Mouse (Mus musculus): ENCODE results near the gene Atp1a1. TPM values are rescaled to one million over a fixed set of nuclear protein-coding genes. Genes with fewer than 3 reads are reported as not detected.

The Atp1a1 gene
- total RNA-seq, 1 experiment from 2014 or later = 554 TPM

DNA sequence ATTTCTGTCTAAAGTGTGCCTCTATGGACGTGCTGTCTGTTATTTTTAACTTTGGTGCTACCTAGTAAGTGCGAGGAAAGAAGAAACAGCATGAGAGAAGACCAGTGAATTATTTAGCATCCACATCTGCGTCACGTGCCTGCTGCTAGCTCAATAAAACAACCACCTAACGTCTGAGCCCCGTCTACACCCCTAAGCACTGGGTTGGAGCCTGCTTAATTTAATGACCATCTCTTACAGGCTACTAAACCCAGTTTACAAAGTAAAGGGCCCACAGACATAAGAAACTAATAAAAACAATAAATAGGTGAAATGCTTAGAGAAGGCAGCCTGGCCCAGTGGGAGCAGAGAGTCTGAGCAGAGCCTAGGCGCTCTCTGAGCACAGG is 11.2 kb downstream of the Atp1a1 start:
- no peak for DNase-seq

DNA sequence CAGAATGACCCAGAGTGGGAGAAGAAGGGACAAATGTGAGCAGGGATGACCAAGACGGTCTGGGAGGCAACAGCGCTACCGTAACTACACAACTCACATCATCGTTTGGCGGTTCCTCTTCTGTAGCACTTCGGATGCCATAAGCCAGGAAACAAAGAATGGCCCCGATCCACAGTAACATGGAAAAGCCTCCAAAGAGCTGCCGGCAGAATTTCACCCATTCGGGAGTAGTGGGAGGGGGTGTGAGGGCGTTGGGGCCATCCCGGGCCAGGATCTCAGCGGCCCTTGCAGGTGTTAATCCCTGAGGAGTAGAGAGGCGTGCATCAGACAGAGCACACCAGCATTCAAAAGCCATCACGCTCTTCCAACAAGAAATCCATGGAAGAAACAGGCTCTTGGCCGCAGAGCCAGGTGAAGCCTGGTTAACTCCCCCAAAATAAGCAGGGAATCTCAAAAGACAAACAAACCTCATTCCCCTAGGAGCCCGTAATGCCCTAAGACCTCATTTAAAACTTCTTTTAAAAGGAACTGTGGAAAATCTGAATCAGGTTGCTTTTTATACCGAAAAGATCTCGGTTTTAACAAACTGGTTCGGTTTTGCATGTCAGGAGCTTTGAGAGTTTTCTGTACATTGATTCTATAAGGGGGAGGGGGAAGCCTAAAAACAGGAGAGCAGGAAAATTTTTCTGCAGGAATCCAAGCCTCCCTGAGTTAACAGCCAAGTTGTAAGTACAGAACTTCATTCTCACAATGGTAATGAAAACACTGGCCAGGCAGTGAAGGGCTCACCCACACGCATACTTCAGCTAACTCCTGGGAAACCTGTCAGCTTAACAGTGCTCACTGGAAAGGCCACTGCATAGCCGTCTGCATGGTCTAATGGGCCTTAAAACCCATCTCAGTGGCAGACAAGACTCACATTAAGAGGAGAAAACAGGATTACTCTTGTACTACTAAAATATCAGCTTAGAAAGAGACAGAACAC is 11.9 kb downstream of the Atp1a1 start:
- no peak for DNase-seq

DNA sequence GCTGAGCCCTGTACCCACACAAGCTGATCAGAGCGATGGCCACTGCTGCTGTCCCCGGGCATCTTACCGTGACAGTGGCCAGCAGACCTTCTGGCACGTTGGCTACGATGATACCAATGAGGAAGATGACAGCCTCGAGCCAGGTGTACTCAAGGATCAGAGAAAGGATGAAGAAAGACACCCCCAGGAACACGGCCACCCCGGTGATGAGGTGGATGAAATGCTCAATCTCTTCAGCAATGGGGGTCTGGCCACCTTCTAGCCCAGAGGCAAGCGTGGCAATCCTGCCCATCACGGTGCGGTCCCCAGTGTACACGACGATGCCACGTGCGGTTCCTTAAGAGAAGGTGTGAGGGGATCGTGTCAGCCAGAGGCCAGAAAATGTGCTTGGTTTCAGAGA is 14.1 kb downstream of the Atp1a1 start:
- no peak for DNase-seq

DNA sequence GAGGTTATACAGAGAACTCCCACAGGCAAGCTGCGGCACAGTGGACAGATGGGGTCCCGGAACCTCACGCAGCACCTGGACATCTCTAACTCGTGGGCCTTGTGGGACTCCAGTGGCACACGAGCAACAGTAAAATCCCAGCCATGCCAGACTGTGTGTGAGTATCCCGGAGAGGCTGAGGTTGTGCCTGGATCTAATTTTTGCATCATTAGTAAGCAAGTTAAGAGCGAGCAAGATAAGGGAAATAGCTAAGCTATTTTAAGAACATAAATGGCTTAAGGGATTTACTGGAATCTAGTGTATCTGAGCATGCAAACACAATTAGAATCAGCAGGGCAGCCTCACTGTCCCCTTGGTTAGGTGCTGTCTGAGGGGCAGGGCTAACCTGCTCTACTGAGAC is 16.2 kb downstream of the Atp1a1 start:
- DNase-seq = no peak

DNA sequence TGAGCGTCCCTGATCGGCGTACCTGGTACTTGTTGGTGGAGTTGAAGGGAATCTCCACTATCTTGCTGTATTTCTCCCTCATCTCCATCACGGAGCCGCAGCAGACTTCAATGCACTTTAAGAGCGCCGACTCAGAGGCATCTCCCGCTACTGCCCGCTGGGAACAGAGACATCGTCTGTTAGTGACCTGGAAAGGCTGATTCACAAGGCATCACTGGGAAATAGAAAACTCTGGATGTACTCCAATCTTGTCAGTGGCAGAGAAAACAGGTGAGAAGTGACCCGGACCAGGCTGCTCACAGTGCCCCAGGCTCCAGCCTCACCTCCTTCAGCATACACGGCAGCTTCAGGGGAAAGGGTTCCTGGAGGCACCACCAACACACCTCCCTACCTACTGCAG is 17.7 kb downstream of the Atp1a1 start:
- DNase-seq = no peak

DNA sequence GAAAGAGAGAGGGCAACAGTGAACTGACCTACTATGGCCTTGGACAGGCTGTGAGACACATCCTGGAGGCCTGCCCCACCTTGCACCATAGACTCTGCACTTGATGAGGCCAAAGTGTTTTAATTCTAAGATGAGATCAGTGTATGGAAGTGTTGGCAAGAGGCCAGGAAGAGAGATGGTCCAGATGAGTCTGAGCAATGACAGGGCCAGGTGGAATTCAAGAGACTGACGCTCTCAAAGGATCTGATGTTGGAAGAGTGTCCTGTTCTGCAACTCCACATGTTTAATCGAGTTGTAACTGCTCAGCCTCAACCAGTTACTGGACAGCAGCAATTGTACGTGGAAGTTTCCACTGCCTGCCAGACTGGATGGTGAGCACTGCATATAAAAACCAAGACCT is 26.4 kb downstream of the Atp1a1 start:
- DNase-seq = no peak

DNA sequence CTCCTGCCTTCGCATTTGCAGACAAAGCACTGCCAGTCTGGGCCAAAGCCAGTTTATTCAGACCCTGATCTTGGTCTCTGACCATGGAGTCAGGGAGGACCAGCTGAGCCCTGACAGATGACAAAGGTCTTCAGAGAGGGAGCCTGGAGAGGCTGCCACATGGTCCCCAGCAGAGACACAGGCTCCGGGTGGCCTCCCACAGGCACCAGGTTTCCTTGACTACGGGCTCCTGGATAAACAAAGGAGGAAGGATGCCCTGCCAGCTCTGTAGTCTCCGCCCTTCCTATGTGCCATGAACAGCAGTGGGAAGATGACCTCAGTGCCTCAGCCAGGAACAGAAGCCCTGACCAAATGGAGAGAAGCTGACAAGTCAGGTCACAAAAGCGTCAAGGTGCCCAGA is 27.1 kb downstream of the Atp1a1 start:
- peak; percentile 63 for DNase-seq

DNA sequence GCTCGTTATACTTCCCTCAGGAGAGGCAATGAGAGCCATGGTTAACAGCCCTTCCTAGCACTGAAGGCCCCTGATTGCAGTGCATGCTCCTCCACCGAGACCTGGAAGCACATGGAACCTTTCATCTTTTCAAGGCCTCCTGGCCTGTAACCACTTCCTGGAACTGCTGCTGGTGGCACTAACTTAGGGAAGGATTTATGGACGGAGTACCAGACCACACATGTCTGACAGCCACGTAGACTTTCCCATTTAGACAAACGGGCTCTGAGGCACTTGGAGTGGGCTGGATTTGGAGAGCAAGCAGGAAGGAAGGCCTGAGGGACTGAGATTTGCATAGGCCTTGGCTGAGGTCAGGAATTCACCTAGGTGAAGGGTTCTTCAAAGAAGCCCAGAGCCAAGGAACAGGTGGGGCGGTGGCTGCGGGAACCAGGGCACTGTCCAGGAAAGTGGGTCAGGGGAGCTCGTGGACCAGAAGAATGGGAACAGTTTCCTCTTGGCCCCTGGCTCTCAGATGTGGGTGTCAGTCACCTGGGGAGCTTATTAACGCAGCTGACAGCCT is 28.9 kb downstream of the Atp1a1 start:
- DNase-seq = peak; percentile 51

DNA sequence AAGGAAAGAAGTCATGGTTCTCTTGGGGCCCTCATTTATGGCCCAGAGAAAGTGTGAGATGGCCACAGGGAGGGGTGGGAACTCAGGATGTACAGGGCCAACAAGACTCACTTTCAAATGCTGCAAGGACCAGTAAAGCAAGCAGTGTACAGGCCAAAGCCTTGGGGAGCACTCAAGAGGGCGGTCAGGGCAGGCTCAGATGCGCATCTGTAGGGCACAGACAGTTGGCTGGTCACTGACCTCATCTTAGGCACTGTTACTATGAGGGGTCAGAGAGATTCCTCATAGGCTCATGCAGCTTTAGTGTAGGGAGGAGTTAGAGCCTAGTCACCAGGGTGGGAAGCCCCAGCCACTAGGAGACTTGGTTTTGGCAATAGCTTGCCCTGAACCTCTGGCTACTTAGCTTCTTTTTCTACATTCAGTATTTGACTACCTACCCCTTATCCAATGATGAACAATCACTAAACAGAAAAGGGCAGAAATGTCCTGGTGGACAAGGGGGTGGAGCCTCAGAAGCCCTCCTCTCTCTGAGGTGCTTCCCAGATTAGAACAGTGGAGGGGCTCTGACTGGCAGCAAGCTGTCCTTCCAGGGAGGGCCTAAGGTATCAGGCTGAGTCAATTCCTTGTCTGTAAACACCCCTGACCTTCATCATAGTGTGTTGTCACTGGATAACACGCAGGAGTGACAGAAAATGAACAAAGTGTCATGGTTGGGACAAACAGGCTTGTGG is 29.9 kb downstream of the Atp1a1 start:
- DNase-seq = peak; percentile 61

DNA sequence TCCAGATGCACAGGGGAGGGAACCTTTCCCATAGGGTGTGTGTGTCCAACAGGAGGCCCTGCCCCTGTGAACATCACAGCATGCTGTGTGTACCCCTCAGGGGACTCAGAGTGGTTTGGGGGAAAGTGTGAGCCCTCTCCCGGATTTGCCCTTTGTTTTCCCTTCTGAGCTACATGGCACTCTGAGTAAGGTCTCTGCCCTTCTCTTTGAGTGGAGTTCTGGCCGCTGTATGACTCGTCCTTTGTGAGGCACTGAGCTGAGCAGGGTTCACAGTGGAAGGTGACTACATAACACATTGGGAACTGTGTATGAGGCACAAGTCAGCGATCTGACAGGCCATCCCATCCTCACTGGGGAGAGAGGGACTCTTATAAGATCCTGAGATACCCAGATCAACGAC is 31.5 kb downstream of the Atp1a1 start:
- DNase-seq = peak; percentile 15

DNA sequence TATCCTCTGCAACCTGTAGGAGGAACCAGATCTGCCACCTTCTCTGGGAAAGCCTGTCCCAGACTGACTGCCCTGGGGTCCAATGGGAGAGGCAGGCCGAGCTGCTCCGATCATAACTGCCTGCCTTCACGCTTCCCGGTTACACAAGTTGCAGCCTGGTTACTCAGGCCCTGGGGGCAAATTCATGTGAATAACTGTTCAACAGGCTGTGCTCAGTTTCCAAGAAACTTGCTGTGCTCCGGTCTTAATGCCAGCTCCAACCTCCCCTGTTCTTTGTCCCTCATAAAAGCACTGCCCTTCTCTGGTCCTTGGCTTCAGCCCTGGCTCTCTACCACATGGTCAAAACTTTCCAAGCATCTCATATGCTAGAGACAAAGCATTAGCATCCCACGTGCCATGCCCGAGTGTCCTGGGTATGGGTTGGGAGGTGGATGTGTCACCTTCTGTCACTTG is 32.3 kb downstream of the Atp1a1 start:
- peak; percentile 80 for DNase-seq

DNA sequence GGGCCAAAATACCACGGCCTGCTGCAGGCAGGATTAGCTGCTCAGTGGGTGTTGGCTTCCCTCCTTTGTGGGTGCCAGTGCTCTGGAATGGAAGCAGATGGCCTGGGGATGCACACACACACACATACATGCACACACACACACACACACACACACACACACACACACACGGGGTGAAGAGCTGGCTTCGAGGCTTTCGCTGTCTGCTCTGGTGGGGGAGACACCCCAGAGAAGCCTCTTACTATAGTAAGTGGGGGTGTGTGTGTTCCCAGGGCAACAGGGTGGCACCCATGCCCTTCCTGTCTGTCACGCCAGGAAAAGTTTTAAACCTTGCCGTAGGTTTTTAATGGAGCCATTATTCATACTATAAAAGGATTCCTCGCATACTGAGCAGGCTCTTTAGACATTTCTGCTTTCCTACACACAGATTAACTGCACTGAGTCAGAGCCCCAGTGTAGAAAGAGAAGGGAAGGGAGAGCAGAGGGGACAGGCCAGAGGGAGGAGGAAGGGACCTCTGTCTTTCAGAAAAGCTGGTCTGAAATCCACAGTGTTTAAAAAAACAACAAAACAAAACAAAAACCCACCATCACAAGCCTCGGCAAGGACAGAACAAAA is 32.9 kb downstream of the Atp1a1 start:
- peak; percentile 45 for DNase-seq

DNA sequence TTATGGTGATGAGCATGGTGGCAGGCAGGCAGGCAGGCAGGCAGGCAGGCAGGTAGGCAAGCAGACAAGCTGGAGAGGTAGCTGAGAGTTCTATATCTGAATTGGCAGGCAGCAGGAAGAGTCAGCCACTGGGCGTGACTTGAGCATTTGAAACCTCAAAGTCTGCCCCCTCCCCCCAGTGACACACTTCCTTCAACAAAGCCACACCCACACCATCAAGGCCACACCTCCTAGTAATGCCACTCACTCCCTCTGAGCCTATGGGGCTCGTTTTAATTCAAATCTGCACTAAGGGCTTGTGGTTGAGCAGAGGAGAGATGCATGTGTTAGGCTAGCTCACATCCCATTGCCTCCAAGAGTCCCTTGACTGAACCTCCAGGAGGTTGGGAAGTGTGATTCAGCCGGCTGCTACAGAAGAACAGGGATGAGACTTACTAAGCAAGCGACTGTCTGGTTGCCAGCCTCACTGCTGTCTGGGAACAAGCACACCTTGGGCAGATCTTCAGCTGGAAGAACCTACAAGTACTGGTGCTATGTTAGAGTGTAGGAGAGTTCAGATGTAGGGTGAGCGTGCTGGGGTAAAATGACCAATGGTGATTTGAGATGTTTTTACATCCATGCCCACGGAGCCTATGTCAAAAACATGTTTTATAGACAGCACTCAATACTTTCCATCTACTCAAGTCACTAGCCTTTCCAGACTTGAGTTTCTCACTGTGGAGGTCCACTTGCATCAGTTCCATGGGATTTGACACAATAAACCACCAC is 33.6 kb downstream of the Atp1a1 start:
- DNase-seq = peak; percentile 34

DNA sequence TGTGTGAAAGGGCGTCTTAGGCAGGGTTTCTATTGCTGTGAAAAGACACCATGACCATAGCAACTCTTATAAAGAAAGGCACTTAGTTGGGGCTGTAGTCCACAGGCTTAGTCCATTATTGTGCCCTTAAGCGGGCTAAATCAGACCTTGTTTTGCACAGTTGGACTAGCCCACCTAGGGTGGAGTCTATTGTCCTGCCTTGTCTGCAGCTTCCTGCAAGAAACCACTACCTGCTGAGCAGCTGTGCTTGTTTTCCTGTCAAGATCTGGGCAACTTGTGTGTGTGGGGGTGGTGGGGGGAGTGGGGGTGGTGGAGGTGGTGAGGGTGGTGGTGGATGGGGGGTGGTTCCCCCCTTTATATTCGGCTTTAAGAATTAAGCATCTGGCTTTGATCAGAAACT is 34.2 kb downstream of the Atp1a1 start:
- no peak for DNase-seq

DNA sequence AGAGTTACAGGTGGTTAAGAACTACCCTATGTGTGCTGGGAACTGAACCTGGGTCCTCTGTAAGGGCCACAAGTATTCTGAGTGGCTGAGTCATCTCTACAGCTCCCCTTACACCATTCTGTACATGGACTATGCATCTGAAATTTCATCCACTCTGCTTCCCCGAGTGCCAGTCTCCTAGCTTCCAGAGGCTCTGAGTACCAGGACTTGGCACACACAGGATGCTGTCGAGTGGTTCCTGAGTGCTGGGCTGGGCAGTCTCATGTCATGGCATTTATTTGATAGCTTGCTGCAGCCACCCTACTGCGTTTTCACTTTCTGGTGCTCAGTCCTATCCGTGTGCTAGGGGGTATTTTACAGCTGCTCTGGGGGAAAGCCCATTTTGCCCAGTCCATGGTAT is 35.9 kb downstream of the Atp1a1 start:
- no peak for DNase-seq

DNA sequence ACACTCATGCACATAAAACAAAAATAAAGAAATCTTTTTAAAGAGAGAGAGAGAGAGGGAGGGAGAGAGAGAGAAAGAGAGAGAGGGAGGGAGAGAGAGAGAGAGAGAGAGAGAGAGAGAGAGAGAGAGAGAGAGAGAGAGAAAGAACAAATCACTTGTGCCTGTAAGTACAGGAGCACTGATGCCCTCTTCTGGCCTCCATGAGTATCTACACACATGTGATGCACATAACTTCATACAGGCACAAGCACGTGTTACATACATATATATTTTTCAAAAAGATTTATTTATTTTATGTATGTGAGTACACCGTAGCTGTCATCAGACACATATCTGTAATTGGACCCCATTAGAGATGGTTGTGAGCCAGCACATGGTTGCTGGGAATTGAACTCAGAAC is 40.5 kb downstream of the Atp1a1 start:
- DNase-seq = no peak

DNA sequence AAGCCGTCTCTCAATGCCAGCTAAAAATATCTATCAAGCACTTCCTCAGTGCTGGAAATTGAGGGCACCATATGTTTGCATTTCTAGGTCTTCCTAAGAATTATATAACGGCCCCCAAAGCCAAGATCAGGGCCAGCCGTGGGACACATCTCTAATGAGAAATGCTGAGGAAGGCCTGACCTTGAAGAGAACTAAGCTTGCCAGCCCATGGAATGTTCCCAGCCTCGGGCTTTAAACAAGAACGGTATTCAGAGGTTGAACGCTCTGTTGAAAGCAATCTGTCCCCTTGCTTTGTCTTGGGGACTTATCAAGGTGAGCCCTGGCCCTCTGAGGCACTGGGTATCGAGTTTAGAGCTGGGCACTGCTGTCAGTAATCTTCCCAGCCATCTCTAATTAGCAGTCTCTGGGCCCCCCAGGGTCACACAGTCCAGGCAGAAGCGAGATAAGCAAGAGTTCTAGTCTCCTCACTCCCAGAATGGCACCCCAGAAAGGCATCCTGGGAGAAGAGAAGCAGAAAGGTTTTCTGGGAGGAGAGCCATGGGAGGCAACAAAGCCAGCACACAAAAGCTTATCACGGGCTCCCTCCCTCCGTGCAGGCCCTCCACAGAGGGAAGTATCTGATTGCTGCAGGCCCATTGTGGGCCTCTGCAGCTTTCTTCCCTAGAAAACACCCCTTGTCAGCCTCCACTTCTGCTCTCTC is 41.8 kb downstream of the Atp1a1 start:
- peak; percentile 25 for DNase-seq

DNA sequence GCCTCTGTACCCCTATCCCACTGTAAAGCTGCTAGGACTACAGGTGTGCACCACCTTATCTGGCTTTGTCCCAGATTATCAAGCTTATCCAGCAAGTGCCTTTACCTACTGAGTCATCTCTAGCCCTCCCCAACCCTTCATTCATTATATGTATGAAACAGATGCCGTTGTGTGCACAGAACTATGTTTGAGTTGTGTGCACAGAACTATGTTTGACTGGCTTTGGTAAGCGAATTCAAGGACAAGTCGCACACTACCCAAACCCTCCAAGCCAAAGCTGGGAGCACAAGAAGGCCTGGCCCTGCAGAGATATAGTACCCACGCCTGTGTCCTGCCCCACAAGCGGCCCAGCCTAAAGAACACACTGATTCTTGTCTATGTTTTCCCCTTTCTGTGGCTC is 42.5 kb downstream of the Atp1a1 start:
- no peak for DNase-seq

DNA sequence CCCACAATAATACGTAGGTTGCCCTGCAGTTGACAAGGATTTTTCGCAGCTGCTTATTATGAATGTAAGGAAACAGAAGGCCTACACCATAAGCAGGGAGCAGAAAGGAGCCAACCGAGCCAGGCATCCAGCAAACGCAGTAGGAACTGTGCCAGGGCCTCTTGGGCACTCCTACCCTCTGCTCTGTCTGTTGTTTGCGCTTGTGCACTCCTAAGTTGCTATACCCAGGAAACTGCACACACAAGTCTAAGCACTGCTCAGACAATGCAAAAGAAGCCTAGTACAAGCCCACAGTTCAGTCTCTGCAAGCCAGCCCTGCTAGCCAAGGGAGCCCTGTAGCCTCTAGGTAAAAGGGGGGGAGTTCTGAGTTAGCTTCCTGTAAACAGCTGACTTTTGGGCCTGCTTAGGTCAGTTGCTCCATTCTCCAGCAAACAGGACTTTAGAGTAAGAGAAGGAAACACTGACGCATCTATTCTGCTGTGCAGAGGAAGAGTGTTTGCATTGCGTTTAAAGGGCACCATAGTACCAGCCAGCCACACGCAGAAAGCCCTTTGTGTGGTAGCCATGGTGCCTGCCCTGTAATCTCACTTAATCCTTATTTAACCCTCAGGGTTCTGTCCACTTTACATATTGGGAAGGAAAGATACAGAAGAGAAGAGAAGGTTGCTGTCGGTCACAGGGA is 43.5 kb downstream of the Atp1a1 start:
- DNase-seq = no peak

DNA sequence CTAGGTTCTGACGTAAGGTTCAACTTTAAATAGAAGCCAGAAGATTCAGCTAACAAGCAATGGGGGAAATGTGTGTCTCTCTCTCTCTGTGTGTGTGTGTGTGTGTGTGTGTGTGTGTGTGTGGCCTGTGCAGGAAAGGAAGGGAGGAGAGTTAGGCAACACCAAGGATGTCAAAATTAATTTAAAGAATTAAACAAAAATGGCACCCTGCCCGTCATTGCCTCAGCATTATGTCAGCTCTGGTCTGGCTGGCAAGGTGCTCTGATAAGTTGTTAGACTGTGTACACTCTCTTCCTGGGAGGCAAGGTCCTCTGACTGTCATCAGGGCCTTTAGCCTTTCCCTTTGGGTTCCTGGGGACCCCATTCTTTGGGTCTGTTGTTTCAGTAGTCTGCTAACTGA is 47.8 kb downstream of the Atp1a1 start:
- no peak for DNase-seq
